ENCODE assay signal across 8 mouse cellular contexts in the genomic region with DNA sequence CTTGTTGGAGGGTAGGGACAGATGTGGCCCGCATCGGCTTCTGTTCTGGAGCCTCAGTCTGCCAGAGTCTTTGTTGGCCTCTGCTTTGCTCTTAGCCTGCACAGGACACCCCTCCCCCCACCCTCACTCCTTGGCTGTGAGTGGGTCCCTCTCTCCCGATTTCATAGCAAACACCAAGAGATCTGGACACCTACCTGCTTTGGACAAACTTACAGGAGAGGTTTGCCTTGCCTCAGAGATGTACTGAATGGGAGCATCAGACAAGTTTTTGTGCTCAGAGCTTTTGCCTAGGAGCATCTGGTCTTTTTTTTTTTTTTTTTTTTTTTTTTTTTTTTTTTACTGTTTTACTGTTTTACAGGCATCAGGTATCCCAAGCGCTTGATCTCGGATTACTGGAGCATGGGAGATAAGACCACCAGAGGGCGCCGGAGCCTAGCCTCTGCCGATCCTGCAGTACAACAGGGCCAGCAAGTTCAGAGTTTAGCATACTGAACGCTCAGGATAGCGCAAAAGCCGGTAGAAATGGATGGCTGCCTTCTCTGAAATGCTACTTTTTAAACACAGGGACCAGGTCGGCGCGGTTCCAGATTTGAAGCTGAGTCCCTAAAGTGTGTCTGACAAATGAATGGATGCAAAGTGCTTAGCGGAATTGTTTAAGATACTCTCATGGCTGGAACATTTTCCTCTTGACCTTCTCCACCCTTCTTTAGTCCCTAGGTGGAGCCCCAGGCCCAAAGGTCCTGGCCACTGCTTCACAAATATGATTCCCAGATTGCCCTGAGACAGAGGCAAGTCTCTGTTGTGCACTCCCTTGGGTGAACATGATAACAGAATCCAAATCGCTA. TPM values are rescaled to one million over a fixed set of nuclear protein-coding genes. Genes with fewer than 3 reads are reported as not detected.
A peak's percentile ranks its signal among the peaks of the same experiment; 100 is the strongest.
DNase-seq lines count a peak whose midpoint lies in the region; ATAC-seq and TF ChIP-seq lines count a peak whose summit lies in the region.

No protein-coding gene starts in this region.

- H3K9ac ChIP-seq in heart, embryonic 14.5 days (ENCODE audit: low read length) = no peak overlapping the region; the same call in 1 of the 2 replicates
- no peak overlapping the region for H3K9ac ChIP-seq in liver, adult 2 months (ENCODE audit: low read depth, low read length)

- peak overlapping the region; percentile 90 for H3K4me2 ChIP-seq in heart, embryonic 14.5 days (ENCODE audit: low read length)

- peaks cover 7% of the 10 kb centered on the region; the same call in 1 of the 2 replicates for H3K79me2 ChIP-seq in liver, adult 2 months (ENCODE audit: control insufficient read depth, insufficient read depth, low read length)

- peak; percentile 62 for DNase-seq in A20 (ENCODE audit: low read depth, low spot score)
- peak; percentile 71 for DNase-seq in brain, embryonic 18.5 days (ENCODE audit: low read depth, low spot score)
- peak; percentile 89 for DNase-seq in forebrain, embryonic 10.5 days (ENCODE audit: extremely low spot score, low spot score)
- DNase-seq in kidney, postnatal 10 days = peak; percentile 96
- peak; percentile 80 for DNase-seq in liver, adult 2 months (ENCODE audit: extremely low read depth, low read depth, low spot score)
- peak; percentile 89 for DNase-seq in neural tube, embryonic 10.5 days (ENCODE audit: extremely low spot score, low spot score)
- peak; percentile 93 for DNase-seq in testis, postnatal 10 days (ENCODE audit: low spot score)

- ATAC-seq in heart, embryonic 14.5 days (ENCODE audit: insufficient number of reproducible peaks, insufficient read depth, low FRiP score, low read depth) = peak; percentile 35; the same call in 1 of the 2 replicates

- peaks cover 63% of the 10 kb centered on the region for H3K27me3 ChIP-seq in forebrain, embryonic 10.5 days (ENCODE audit: poor library complexity, severe bottlenecking)
- H3K27me3 ChIP-seq in heart, embryonic 14.5 days (ENCODE audit: control insufficient read depth, insufficient read depth, low read length) = peaks cover 52% of the 10 kb centered on the region
- no peaks in the 10 kb centered on the region for H3K27me3 ChIP-seq in liver, adult 2 months (ENCODE audit: control insufficient read depth, insufficient read depth, low read length)

- WGBS in forebrain, embryonic 10.5 days = 1% methylated on average over 16 of the region's 16 CpGs
- 3% methylated on average over 16 of the region's 16 CpGs for WGBS in heart, embryonic 14.5 days
- 4% methylated on average over 16 of the region's 16 CpGs for WGBS in liver, adult 2 months

- peak; percentile 91 for TF ChIP-seq CTCF in liver, adult 2 months (IDR thresholded peaks at IDR 0.05; ENCODE audit: low read depth, low read length)

- no peaks in the 10 kb centered on the region for H3K36me3 ChIP-seq in forebrain, embryonic 10.5 days (replicated peaks)
- H3K36me3 ChIP-seq in heart, embryonic 14.5 days (ENCODE audit: control insufficient read depth, insufficient read depth, low read length) = peaks cover 6% of the 10 kb centered on the region; the same call in 1 of the 2 replicates
- H3K36me3 ChIP-seq in liver, adult 2 months (ENCODE audit: control insufficient read depth, insufficient read depth, low read length) = peaks cover 3% of the 10 kb centered on the region; the same call in 1 of the 2 replicates

- H3K27ac ChIP-seq in forebrain, embryonic 10.5 days = 0 out of 2 replicates have a peak overlapping the region, but pooled peaks have one; percentile 35
- no peak overlapping the region; a peak in 1 of 4 replicates for H3K27ac ChIP-seq in heart, embryonic 14.5 days (replicated peaks in 1 of 2; ENCODE audit: control insufficient read depth in 1 of 2, insufficient read depth in 1 of 2, low read depth in 2 of 2, low read length in 2 of 2)
- peak overlapping the region; percentile 82 for H3K27ac ChIP-seq in liver, adult 2 months (replicated peaks; ENCODE audit: insufficient read depth, low read depth, low read length)

- H3K4me1 ChIP-seq in forebrain, embryonic 10.5 days = peaks cover 51% of the 10 kb centered on the region
- peaks cover 5 to 13% of the 10 kb centered on the region in 2 experiments; a peak in 3 of 4 replicates for H3K4me1 ChIP-seq in heart, embryonic 14.5 days (ENCODE audit: control insufficient read depth in 2 of 2, insufficient read depth in 2 of 2, low read length in 2 of 2)
- H3K4me1 ChIP-seq in liver, adult 2 months (ENCODE audit: control insufficient read depth, insufficient read depth, low read length) = peaks cover 12% of the 10 kb centered on the region

- H3K4me3 ChIP-seq in forebrain, embryonic 10.5 days = peak overlapping the region; percentile 71
- peak overlapping the region; percentile 15 to 79; a peak in 3 of 4 replicates for H3K4me3 ChIP-seq in heart, embryonic 14.5 days (ENCODE audit: control insufficient read depth in 1 of 2, insufficient read depth in 1 of 2, low read depth in 1 of 2, low read length in 2 of 2)
- H3K4me3 ChIP-seq in liver, adult 2 months (ENCODE audit: insufficient read depth, low read depth, low read length) = no peak overlapping the region

- TF ChIP-seq POLR2A in liver, adult 2 months (IDR thresholded peaks at IDR 0.05; ENCODE audit: extremely low read depth, insufficient read depth, low read length) = no peak

- no peaks in the 10 kb centered on the region for H3K9me3 ChIP-seq in forebrain, embryonic 10.5 days
- H3K9me3 ChIP-seq in heart, embryonic 14.5 days (ENCODE audit: control insufficient read depth, low read length) = no peaks in the 10 kb centered on the region

RNA-seq across cellular contexts. Expression of gene Cxcl12, which starts 1.5 kb away (rescaled TPM):
- 65.0 and 65.6 TPM in 2 replicates for polyA plus RNA-seq in forebrain, embryonic 10.5 days (2016; fragmentation: Nextera tagmentation; extraction: Ambion mirVana)
- polyA plus RNA-seq in heart, embryonic 14.5 days (2014; fragmentation: Nextera tagmentation; extraction: Ambion mirVana) = 121 and 144 TPM in 2 replicates
- 119 and 166 TPM in 2 replicates for total RNA-seq in liver, adult 2 months (2014; rRNA removed)
- 300 and 346 TPM in 2 replicates for polyA plus RNA-seq in liver, adult 2 months (2012; rRNA removed)

Comparison
In these comparisons a context has a peak if more than half of its experiments do, and no peak if none do; other contexts are left out.
1. H3K27ac ChIP-seq: peak in forebrain, embryonic 10.5 days (single experiment) and liver, adult 2 months (single experiment); none in heart, embryonic 14.5 days (0 of 2).
2. Peak in every context shown above with its lines, with median percentiles within 50 percentile points of each other: DNase-seq.